Mouse (Mus musculus): ENCODE measurements at regions not wholly inside any gene's neighbourhood (a gene's known extent, or its start where the extent isn't known, plus 50 kb on each side); places are given as distances from the start of the nearest gene placed in this dataset.

DNA sequence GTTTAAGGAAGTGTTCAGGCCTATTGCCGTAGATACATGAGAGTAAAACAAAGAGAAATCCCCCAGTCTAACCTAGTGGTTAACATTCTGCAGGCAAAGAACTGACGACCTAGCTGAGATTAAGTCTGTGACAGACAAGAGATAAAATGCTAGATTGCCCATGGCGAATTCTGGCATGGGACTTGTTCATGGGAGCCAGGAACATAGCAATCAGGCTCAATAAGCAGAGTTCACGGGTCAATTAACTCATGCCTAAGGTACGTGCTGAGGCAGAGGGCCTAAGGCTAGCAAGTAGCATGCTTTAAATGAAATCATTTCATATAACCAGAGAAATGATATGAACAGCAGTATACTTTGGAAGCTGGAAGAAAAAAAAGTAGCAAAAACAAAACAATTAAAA lies 1119.2 kb upstream of the Adgrl2 start:
- Histone ChIP-seq H3K27me3 (ENCODE audit: control insufficient read depth, insufficient read depth, low read length) (no peaks in the 10 kb centered on the region), H3K9me3 (ENCODE audit: control insufficient read depth, low read length) (no peaks in the 10 kb centered on the region), H3K4me3 (replicated peaks; ENCODE audit: low read length) (no peak overlapping the region), H3K4me2 (replicated peaks) (no peak overlapping the region), H3K36me3 (replicated peaks; ENCODE audit: control insufficient read depth, insufficient read depth) (no peaks in the 10 kb centered on the region), H3K4me1 (replicated peaks; ENCODE audit: control insufficient read depth, insufficient read depth, low read length) (no peaks in the 10 kb centered on the region), H3K9ac (no peak overlapping the region), H3K27ac (no peak overlapping the region)
- ATAC-seq (ENCODE audit: low FRiP score) (no peak), DNase-seq (ENCODE audit: low spot score) (no peak)
- 58% methylated on average over 5 of the region's 5 CpGs for WGBS

DNA sequence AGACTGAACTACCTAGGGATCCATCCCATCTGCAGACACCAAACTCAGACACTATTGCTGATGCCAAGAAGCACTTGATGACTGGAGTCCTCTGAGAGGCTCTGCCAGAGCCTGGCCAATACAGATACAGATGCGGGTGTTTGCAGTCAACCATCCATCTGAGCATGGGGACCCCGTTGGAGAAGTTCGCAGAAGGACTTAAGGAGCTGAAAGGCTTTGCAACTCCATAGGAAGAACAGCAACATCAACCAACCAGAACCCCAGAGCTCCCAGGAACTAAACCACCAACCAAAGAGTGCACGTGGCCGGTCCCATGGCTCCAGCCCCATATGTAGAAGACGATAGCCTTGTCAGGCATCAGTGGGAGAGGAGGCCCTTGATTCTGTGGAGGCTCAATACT lies 1121.9 kb upstream of the Adgrl2 start:
- no peak overlapping the region for H3K4me3 ChIP-seq (replicated peaks; ENCODE audit: low read length)
- no peaks in the 10 kb centered on the region for H3K9me3 ChIP-seq (ENCODE audit: control insufficient read depth, low read length)
- no peaks in the 10 kb centered on the region for H3K27me3 ChIP-seq (ENCODE audit: control insufficient read depth, insufficient read depth, low read length)
- 97% methylated on average over 6 of the region's 6 CpGs for WGBS
- no peak overlapping the region for H3K27ac ChIP-seq
- H3K36me3 ChIP-seq (replicated peaks; ENCODE audit: control insufficient read depth, insufficient read depth), result no peaks in the 10 kb centered on the region
- no peak overlapping the region for H3K4me2 ChIP-seq (replicated peaks)
- no peaks in the 10 kb centered on the region for H3K4me1 ChIP-seq (replicated peaks; ENCODE audit: control insufficient read depth, insufficient read depth, low read length)
- no peak overlapping the region for H3K9ac ChIP-seq
- no peak for DNase-seq (ENCODE audit: low spot score)
- ATAC-seq (ENCODE audit: low FRiP score), result no peak

DNA sequence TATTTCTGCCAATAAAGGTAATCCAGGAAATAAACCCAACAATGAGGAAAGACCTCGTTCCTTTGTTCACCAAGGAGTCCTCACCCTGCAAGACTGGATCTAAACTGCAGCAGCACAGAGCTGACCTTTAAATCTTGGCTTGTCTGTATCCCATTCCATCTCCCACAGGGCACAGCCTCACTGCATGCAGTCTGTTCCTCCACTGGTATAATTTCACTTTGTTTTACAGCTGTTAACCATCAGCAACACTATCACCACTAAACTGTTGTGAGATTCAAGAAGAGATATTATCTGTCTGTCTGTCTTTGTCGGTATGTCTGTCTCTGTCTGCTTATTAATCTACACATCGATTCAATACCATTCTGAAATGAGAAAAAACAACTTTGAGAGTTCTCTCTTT lies 1129.5 kb upstream of the Adgrl2 start:
- no peak for DNase-seq (ENCODE audit: low spot score)
- 82% methylated on average over 3 of the region's 3 CpGs for WGBS
- no peak overlapping the region for H3K27ac ChIP-seq
- no peak overlapping the region for H3K4me2 ChIP-seq (replicated peaks)
- no peaks in the 10 kb centered on the region for H3K4me1 ChIP-seq (replicated peaks; ENCODE audit: control insufficient read depth, insufficient read depth, low read length)
- ATAC-seq (ENCODE audit: low FRiP score), result no peak
- H3K9me3 ChIP-seq (ENCODE audit: control insufficient read depth, low read length), result no peaks in the 10 kb centered on the region
- no peaks in the 10 kb centered on the region for H3K27me3 ChIP-seq (ENCODE audit: control insufficient read depth, insufficient read depth, low read length)
- no peak overlapping the region for H3K9ac ChIP-seq
- no peaks in the 10 kb centered on the region for H3K36me3 ChIP-seq (replicated peaks; ENCODE audit: control insufficient read depth, insufficient read depth)
- no peak overlapping the region for H3K4me3 ChIP-seq (replicated peaks; ENCODE audit: low read length)

DNA sequence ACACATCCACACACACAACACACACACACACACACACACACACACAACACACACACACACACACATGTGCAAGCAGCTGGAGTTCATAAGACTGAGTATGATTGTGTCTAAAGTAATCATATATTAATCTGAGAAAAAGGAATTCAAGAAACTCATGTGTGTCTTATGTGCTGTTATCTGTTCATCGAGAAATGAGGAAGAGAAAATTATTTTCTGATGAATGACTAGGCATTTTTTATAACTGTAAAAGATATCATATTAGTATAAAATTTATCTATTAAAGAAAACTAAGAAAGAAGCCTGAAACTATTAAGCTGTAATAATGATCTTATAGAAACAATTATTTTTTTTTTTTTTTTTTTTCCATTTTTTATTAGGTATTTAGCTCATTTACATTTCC lies 1156.3 kb upstream of the Adgrl2 start:
- Histone ChIP-seq H3K9me3 (ENCODE audit: control insufficient read depth, low read length) (no peaks in the 10 kb centered on the region), H3K4me1 (replicated peaks; ENCODE audit: control insufficient read depth, insufficient read depth, low read length) (no peaks in the 10 kb centered on the region), H3K27ac (no peak overlapping the region), H3K9ac (no peak overlapping the region), H3K4me2 (replicated peaks) (no peak overlapping the region), H3K27me3 (ENCODE audit: control insufficient read depth, insufficient read depth, low read length) (no peaks in the 10 kb centered on the region), H3K4me3 (replicated peaks; ENCODE audit: low read length) (no peak overlapping the region), H3K36me3 (replicated peaks; ENCODE audit: control insufficient read depth, insufficient read depth) (no peaks in the 10 kb centered on the region)
- 91% methylated on average over 1 of the region's 1 CpGs for WGBS
- DNase-seq (ENCODE audit: low spot score) (no peak), ATAC-seq (ENCODE audit: low FRiP score) (no peak)

DNA sequence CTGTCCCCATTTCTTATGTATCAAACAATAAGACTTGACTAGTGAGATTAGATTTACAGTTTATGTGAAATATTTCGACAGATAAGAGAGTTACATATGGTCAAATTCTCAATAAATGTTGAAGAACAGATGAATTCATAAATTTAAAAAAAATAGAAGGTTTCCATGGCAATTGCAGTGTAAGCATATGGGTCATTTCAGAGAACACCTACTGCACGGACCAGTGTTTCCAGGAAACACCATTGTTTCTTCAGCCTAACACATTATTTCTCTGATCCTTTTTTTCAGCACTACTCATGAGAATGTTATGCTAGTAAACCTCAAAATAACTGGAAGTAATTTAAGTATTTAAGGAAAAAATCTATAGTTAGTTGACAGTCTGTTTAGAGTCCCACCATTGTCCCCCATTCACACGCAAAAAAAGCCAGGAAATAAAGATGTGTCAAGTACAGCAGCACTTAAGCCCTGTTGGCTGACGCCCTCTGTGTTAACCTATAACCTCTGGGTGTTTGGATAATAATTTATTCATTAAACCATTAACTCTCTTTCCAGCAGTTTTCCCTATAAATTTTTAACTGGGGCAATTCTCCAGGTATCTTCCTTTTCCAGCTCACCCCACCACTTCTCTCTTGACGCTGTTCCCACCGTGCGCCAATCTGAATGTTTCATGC lies 1160.9 kb upstream of the Adgrl2 start:
- Histone ChIP-seq H3K27ac (no peak overlapping the region), H3K36me3 (replicated peaks; ENCODE audit: control insufficient read depth, insufficient read depth) (no peaks in the 10 kb centered on the region), H3K27me3 (ENCODE audit: control insufficient read depth, insufficient read depth, low read length) (no peaks in the 10 kb centered on the region), H3K4me3 (replicated peaks; ENCODE audit: low read length) (no peak overlapping the region), H3K4me1 (replicated peaks; ENCODE audit: control insufficient read depth, insufficient read depth, low read length) (no peaks in the 10 kb centered on the region), H3K9me3 (ENCODE audit: control insufficient read depth, low read length) (no peaks in the 10 kb centered on the region), H3K4me2 (replicated peaks) (no peak overlapping the region), H3K9ac (no peak overlapping the region)
- DNase-seq (ENCODE audit: low spot score), result no peak
- ATAC-seq (ENCODE audit: low FRiP score), result no peak
- 77% methylated on average over 7 of the region's 7 CpGs for WGBS

DNA sequence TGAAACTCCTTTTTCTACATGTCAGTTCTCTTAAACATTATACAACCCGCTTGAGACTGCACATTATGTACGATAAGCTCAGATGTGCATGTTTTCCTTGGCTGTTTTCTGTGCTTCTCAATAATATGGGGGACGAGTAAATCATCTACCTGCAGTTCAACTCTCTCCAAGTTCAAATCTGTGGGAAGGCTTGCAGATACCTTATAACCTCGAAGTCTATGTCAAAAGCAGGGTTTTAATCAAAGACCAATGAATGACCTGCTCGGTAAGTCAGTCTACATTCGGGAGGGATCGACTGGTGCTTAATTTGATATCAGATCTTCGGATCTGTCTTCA lies 1161.4 kb upstream of the Adgrl2 start:
- ATAC-seq (ENCODE audit: low FRiP score), result no peak

DNA sequence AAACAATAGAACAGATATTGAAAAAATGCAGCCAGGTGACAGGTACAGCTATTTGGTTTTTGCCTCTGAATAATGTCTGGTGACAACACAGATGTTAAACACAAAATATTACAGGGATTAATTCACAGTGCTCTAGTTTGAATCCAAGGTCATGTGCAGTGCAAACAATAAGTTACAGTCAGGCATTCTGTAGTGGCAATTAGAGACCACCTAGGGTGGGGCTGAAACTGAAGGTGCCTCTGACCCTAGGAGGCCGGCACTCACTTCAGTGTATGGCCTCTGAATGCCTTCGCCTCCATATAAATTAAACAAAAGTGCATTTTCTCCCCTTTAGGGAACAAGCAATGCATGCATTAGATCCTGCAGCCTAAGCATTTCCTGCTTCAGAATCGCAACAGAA lies 1162.5 kb upstream of the Adgrl2 start:
- 51% methylated on average over 3 of the region's 3 CpGs for WGBS
- Histone ChIP-seq H3K36me3 (replicated peaks; ENCODE audit: control insufficient read depth, insufficient read depth) (no peaks in the 10 kb centered on the region), H3K27me3 (ENCODE audit: control insufficient read depth, insufficient read depth, low read length) (no peaks in the 10 kb centered on the region), H3K4me2 (replicated peaks) (no peak overlapping the region), H3K9me3 (ENCODE audit: control insufficient read depth, low read length) (no peaks in the 10 kb centered on the region), H3K27ac (no peak overlapping the region), H3K4me3 (replicated peaks; ENCODE audit: low read length) (no peak overlapping the region), H3K4me1 (replicated peaks; ENCODE audit: control insufficient read depth, insufficient read depth, low read length) (no peaks in the 10 kb centered on the region), H3K9ac (no peak overlapping the region)
- no peak for DNase-seq (ENCODE audit: low spot score)
- no peak for ATAC-seq (ENCODE audit: low FRiP score)

More for the DNA sequence above, 1161.4 kb upstream of the Adgrl2 start:
- Histone ChIP-seq H3K4me3 (replicated peaks; ENCODE audit: low read length) (no peak overlapping the region), H3K9ac (no peak overlapping the region), H3K27ac (no peak overlapping the region), H3K9me3 (ENCODE audit: control insufficient read depth, low read length) (no peaks in the 10 kb centered on the region), H3K27me3 (ENCODE audit: control insufficient read depth, insufficient read depth, low read length) (no peaks in the 10 kb centered on the region), H3K4me2 (replicated peaks) (no peak overlapping the region), H3K4me1 (replicated peaks; ENCODE audit: control insufficient read depth, insufficient read depth, low read length) (no peaks in the 10 kb centered on the region), H3K36me3 (replicated peaks; ENCODE audit: control insufficient read depth, insufficient read depth) (no peaks in the 10 kb centered on the region)
- DNase-seq (ENCODE audit: low spot score), result no peak
- 89% methylated on average over 8 of the region's 8 CpGs for WGBS

DNA sequence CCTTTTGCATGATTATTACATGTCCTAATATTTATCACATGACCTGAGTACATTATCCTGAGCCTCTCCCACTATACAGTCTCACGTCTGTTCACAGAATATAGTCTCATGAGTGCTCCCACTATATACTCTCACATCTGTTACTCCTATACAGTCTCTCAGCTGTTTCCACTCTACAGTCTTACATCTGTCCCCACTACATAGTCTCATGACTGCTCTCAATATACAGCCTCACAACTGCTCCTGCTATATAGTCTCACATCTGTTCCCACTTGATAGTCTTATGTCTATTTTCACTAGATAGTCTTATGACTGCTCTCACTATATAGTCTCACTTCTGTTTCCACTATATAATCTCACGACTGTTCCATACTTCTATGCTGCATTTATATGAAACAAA lies 1195.5 kb upstream of the Adgrl2 start:
- H3K9ac ChIP-seq, result no peak overlapping the region
- no peak overlapping the region for H3K4me3 ChIP-seq (replicated peaks; ENCODE audit: low read length)
- H3K9me3 ChIP-seq (ENCODE audit: control insufficient read depth, low read length), result no peaks in the 10 kb centered on the region
- DNase-seq (ENCODE audit: low spot score) (no peak), ATAC-seq (ENCODE audit: low FRiP score) (no peak)
- H3K36me3 ChIP-seq (replicated peaks; ENCODE audit: control insufficient read depth, insufficient read depth), result no peaks in the 10 kb centered on the region
- no peak overlapping the region for H3K4me2 ChIP-seq (replicated peaks)
- WGBS, result 85% methylated on average over 2 of the region's 2 CpGs
- no peak overlapping the region for H3K27ac ChIP-seq
- H3K27me3 ChIP-seq (ENCODE audit: control insufficient read depth, insufficient read depth, low read length), result no peaks in the 10 kb centered on the region
- H3K4me1 ChIP-seq (replicated peaks; ENCODE audit: control insufficient read depth, insufficient read depth, low read length), result no peaks in the 10 kb centered on the region

DNA sequence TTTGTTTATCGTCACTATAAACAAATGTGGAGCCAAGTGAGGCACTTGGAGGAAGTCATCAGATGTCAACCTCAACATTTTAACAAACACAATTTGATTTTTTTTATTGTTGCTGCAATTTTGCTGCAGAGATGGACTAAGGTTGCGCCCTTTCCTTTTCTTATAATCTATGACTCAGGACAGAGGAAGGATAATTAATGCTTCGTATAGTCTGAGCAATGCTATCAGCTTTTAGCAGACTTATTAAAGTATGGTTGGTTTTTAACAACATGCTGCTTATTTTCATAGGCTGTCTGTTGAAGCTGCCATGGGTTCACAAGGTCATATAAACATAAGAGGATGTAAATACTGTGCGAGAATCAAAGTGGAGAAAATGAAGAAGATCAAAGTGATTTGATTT lies 1202.8 kb upstream of the Adgrl2 start:
- 91% methylated on average over 4 of the region's 4 CpGs for WGBS
- no peak overlapping the region for H3K4me2 ChIP-seq (replicated peaks)
- H3K9ac ChIP-seq, result no peak overlapping the region
- DNase-seq (ENCODE audit: low spot score), result no peak
- H3K27me3 ChIP-seq (ENCODE audit: control insufficient read depth, insufficient read depth, low read length), result no peaks in the 10 kb centered on the region
- no peaks in the 10 kb centered on the region for H3K9me3 ChIP-seq (ENCODE audit: control insufficient read depth, low read length)
- no peaks in the 10 kb centered on the region for H3K36me3 ChIP-seq (replicated peaks; ENCODE audit: control insufficient read depth, insufficient read depth)
- H3K4me1 ChIP-seq (replicated peaks; ENCODE audit: control insufficient read depth, insufficient read depth, low read length), result no peaks in the 10 kb centered on the region
- H3K27ac ChIP-seq, result no peak overlapping the region
- ATAC-seq (ENCODE audit: low FRiP score), result no peak
- H3K4me3 ChIP-seq (replicated peaks; ENCODE audit: low read length), result no peak overlapping the region

DNA sequence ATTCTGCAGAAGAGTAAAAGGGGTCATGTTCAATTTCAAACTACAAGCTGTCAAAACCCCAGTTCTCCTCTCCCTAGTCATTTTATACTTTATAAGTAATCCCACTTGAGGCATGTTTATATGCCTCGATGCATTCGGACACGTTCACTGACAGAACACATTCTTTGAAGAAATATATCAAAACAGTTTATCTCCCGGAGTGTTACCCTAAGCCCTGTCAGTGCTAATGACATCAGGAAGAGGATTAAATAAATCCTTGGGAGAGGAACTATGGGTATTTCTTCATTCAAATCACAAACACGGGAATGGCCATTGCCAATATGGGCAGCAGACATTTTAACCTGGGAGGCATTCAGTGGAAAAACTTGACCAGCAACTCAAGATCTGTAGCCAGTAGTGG lies 1208.1 kb upstream of the Adgrl2 start:
- no peak overlapping the region for H3K27ac ChIP-seq
- H3K4me3 ChIP-seq (replicated peaks; ENCODE audit: low read length), result no peak overlapping the region
- DNase-seq (ENCODE audit: low spot score) (no peak), ATAC-seq (ENCODE audit: low FRiP score) (no peak)
- H3K4me2 ChIP-seq (replicated peaks), result no peak overlapping the region
- no peaks in the 10 kb centered on the region for H3K4me1 ChIP-seq (replicated peaks; ENCODE audit: control insufficient read depth, insufficient read depth, low read length)
- no peaks in the 10 kb centered on the region for H3K27me3 ChIP-seq (ENCODE audit: control insufficient read depth, insufficient read depth, low read length)
- no peaks in the 10 kb centered on the region for H3K9me3 ChIP-seq (ENCODE audit: control insufficient read depth, low read length)
- H3K36me3 ChIP-seq (replicated peaks; ENCODE audit: control insufficient read depth, insufficient read depth), result no peaks in the 10 kb centered on the region
- no peak overlapping the region for H3K9ac ChIP-seq
- 70% methylated on average over 5 of the region's 5 CpGs for WGBS

Measured in hindbrain, embryonic 14.5 days (tissue).